Mouse (Mus musculus) hindbrain, embryonic 12.5 days (tissue): ENCODE results near the gene Proca1. TPM values are rescaled to one million over a fixed set of nuclear protein-coding genes. Genes with fewer than 3 reads are reported as not detected.

Experiments used
- microRNA-seq: library from miRNA; unstranded; fragments of <30 nt; microRNA quantifications from one replicate; pipeline ENCODE4, GENCODE M21; 2017
- polyA plus RNA-seq: library from polyadenylated mRNA; unstranded; fragments of >200 nt; fragmentation: Nextera tagmentation; extraction: Ambion mirVana; gene quantifications from 2 replicates; pipeline ENCODE4 v1.2.1, GENCODE M21; 2016

The Proca1 gene
- polyA plus RNA-seq, 1 experiment from 2014 or later, result 2.8 TPM

Small RNAs within 50 kb of the gene (microRNA-seq; reads per million reads assigned to microRNA genes)
- 0.81 reads per million for gene Mir7653

Other genes with a start within 250 kb of the Proca1 start
- gene Phf12, start 210.6 kb upstream of the Proca1 start, polyA plus RNA-seq, result 30.6 and 30.7 TPM in 2 replicates
- gene Dhrs13, start 161.1 kb upstream of the Proca1 start, polyA plus RNA-seq, result 24.2 and 24.8 TPM in 2 replicates
- gene Flot2, start 155.5 kb upstream of the Proca1 start, polyA plus RNA-seq, result 65.2 and 73.2 TPM in 2 replicates
- 31.5 and 31.8 TPM in 2 replicates for gene Eral1, start 113.0 kb upstream of the Proca1 start, polyA plus RNA-seq
- gene Fam222b, start 98.7 kb upstream of the Proca1 start, polyA plus RNA-seq, result 24.3 and 28.0 TPM in 2 replicates
- gene Traf4, start 27.8 kb upstream of the Proca1 start, polyA plus RNA-seq, result 149 and 152 TPM in 2 replicates
- 10.7 and 12.9 TPM in 2 replicates for gene Nek8, start 16.7 kb upstream of the Proca1 start, polyA plus RNA-seq
- gene Tlcd1, start 16.7 kb upstream of the Proca1 start, polyA plus RNA-seq, result 9.4 and 10.2 TPM in 2 replicates
- 894 and 983 TPM in 2 replicates for gene Rpl23a, start 9.8 kb upstream of the Proca1 start, polyA plus RNA-seq
- gene Rab34, start 5.0 kb upstream of the Proca1 start, polyA plus RNA-seq, result 75.2 and 81.0 TPM in 2 replicates
- gene Sdf2, start 52.4 kb downstream of the Proca1 start, polyA plus RNA-seq, result 55.2 and 58.0 TPM in 2 replicates
- 39.9 and 44.1 TPM in 2 replicates for gene Supt6, start 52.6 kb downstream of the Proca1 start, polyA plus RNA-seq
- gene 2610507B11Rik, start 68.4 kb downstream of the Proca1 start, polyA plus RNA-seq, result 80.4 and 80.7 TPM in 2 replicates
- 0.34 and 0.51 TPM in 2 replicates for gene BC030499, start 97.4 kb downstream of the Proca1 start, polyA plus RNA-seq
- 29.4 and 35.9 TPM in 2 replicates for gene Spag5, start 108.1 kb downstream of the Proca1 start, polyA plus RNA-seq
- 16.8 and 20.1 TPM in 2 replicates for gene Aldoc, start 129.6 kb downstream of the Proca1 start, polyA plus RNA-seq
- 76.9 and 77.1 TPM in 2 replicates for gene Pigs, start 135.0 kb downstream of the Proca1 start, polyA plus RNA-seq
- 86.0 and 92.7 TPM in 2 replicates for gene Unc119, start 150.1 kb downstream of the Proca1 start, polyA plus RNA-seq
- not detected in 2 replicates for gene Foxn1, start 193.2 kb downstream of the Proca1 start, polyA plus RNA-seq
- gene Slc13a2, start 228.8 kb downstream of the Proca1 start, polyA plus RNA-seq, result not detected in 2 replicates